Comparison of ENCODE assay signal across 9 mouse cellular contexts in the genomic region with DNA sequence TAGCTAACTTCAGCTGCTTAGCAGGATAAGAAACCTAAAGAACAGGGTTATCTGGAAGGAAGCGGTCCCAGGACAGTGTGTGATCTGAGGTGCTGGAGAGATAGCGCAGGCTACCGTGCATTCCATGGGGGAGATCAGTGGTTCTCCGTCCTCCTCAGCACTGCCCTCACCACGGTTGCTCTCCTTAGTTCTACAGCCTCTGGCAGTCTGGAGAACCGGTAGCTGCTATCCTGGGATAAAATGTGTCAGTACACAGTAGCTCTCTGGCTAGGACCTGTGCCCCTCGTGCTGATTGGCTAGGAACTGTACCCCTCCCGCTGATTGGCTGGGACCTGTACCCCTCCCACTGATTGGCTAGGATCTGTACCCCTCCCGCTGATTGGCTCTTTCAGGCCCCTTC. TPM values are rescaled to one million over a fixed set of nuclear protein-coding genes. Genes with fewer than 3 reads are reported as not detected.
A peak's percentile ranks its signal among the peaks of the same experiment; 100 is the strongest.
DNase-seq lines count a peak whose midpoint lies in the region; ATAC-seq and TF ChIP-seq lines count a peak whose summit lies in the region.
"Had no signal": no experiment of that assay in that cellular context is flagged by ENCODE, and none has a peak within 500 bp of the region (broad histone marks: within the 10 kb centered on the region; RNA-seq: fewer than 3 reads in every experiment).

No protein-coding gene starts in this region.

- no peak for DNase-seq in heart, adult 9 months (ENCODE audit: low spot score in 2 of 2)
- peak; percentile 91 for DNase-seq in MEL (ENCODE audit: low read depth, low spot score)
- peak; percentile 63 for DNase-seq in limb, embryonic 11.5 days (ENCODE audit: low spot score)
- DNase-seq in gastrocnemius, adult 2 months, result no peak
- DNase-seq in layer of hippocampus, postnatal 36 days, result no peak

- WGBS in heart, embryonic 13.5 days, result 4% methylated on average over 9 of the region's 9 CpGs
- WGBS in embryonic facial prominence, embryonic 13.5 days, result 12% methylated on average over 9 of the region's 9 CpGs
- 12% methylated on average over 9 of the region's 9 CpGs for WGBS in limb, embryonic 11.5 days
- WGBS in neural tube, embryonic 15.5 days, result 18% methylated on average over 9 of the region's 9 CpGs

- H3K4me1 ChIP-seq in heart, embryonic 13.5 days, result peaks cover 22% of the 10 kb centered on the region
- peaks cover 5 to 10% of the 10 kb centered on the region in 2 experiments; a peak in 2 of 4 replicates for H3K4me1 ChIP-seq in MEL (ENCODE audit: control insufficient read depth in 1 of 2, insufficient read depth in 2 of 2, low read length in 2 of 2)
- peaks cover 8% of the 10 kb centered on the region; the same call in 1 of the 2 replicates for H3K4me1 ChIP-seq in embryonic facial prominence, embryonic 13.5 days
- H3K4me1 ChIP-seq in limb, embryonic 11.5 days (ENCODE audit: control insufficient read depth, insufficient read depth, low read length), result peaks cover 3% of the 10 kb centered on the region; the same call in 1 of the 2 replicates
- H3K4me1 ChIP-seq in neural tube, embryonic 15.5 days, result peaks cover 14% of the 10 kb centered on the region; the same call in 1 of the 2 replicates

- H3K27ac ChIP-seq in heart, embryonic 13.5 days (replicated peaks), result no peak overlapping the region
- H3K27ac ChIP-seq in MEL (ENCODE audit: control insufficient read depth, low read depth, low read length), result peak overlapping the region; percentile 32; the same call in 1 of the 2 replicates
- H3K27ac ChIP-seq in embryonic facial prominence, embryonic 13.5 days, result no peak overlapping the region
- H3K27ac ChIP-seq in limb, embryonic 11.5 days (replicated peaks; ENCODE audit: low read depth, low read length), result no peak overlapping the region
- no peak overlapping the region for H3K27ac ChIP-seq in neural tube, embryonic 15.5 days (replicated peaks)
- no peak overlapping the region for H3K27ac ChIP-seq in gastrocnemius, adult 2 months

- peak overlapping the region; percentile 57 for H3K4me2 ChIP-seq in heart, embryonic 13.5 days
- H3K4me2 ChIP-seq in embryonic facial prominence, embryonic 13.5 days, result 0 out of 2 replicates have a peak overlapping the region, but pooled peaks have one; percentile 11
- peak overlapping the region; percentile 20; the same call in 1 of the 2 replicates for H3K4me2 ChIP-seq in limb, embryonic 11.5 days (ENCODE audit: low read depth, severe bottlenecking)
- peak overlapping the region; percentile 54 for H3K4me2 ChIP-seq in neural tube, embryonic 15.5 days

- no peaks in the 10 kb centered on the region for H3K27me3 ChIP-seq in heart, embryonic 13.5 days (replicated peaks)
- H3K27me3 ChIP-seq in MEL (ENCODE audit: control insufficient read depth in 1 of 2, insufficient read depth in 2 of 2, low read length in 2 of 2), result no peaks in the 10 kb centered on the region
- H3K27me3 ChIP-seq in embryonic facial prominence, embryonic 13.5 days, result no peaks in the 10 kb centered on the region
- no peaks in the 10 kb centered on the region for H3K27me3 ChIP-seq in limb, embryonic 11.5 days (ENCODE audit: control insufficient read depth, insufficient read depth, low read length)
- H3K27me3 ChIP-seq in neural tube, embryonic 15.5 days (replicated peaks), result no peaks in the 10 kb centered on the region
- H3K27me3 ChIP-seq: CH12.LX had no signal

- H3K4me3 ChIP-seq in heart, embryonic 13.5 days, result peak overlapping the region; percentile 13; the same call in 1 of the 2 replicates
- H3K4me3 ChIP-seq in MEL (ENCODE audit: control insufficient read depth in 1 of 2, insufficient read depth in 1 of 2, low read depth in 2 of 2, low read length in 2 of 2), result peak overlapping the region; percentile 42 to 57
- H3K4me3 ChIP-seq in embryonic facial prominence, embryonic 13.5 days, result no peak overlapping the region
- no peak overlapping the region for H3K4me3 ChIP-seq in limb, embryonic 11.5 days (ENCODE audit: low read depth, low read length)
- H3K4me3 ChIP-seq in neural tube, embryonic 15.5 days (replicated peaks), result peak overlapping the region; percentile 33
- H3K4me3 ChIP-seq in gastrocnemius, adult 2 months, result no peak overlapping the region

- peak; percentile 80 to 88 for TF ChIP-seq EP300 in MEL (IDR thresholded peaks at IDR 0.05; ENCODE audit: low read depth in 1 of 2, low read length in 2 of 2)

- no peaks in the 10 kb centered on the region for H3K79me2 ChIP-seq in MEL (ENCODE audit: control insufficient read depth, insufficient read depth, low read length, poor library complexity)

- no peaks in the 10 kb centered on the region for H3K36me3 ChIP-seq in heart, embryonic 13.5 days
- H3K36me3 ChIP-seq in MEL (ENCODE audit: control insufficient read depth in 1 of 2, insufficient read depth in 2 of 2, low read length in 2 of 2), result peaks cover 0 to 3% of the 10 kb centered on the region in 2 experiments; a peak in 1 of 4 replicates
- no peaks in the 10 kb centered on the region for H3K36me3 ChIP-seq in embryonic facial prominence, embryonic 13.5 days
- H3K36me3 ChIP-seq in limb, embryonic 11.5 days (ENCODE audit: control insufficient read depth, insufficient read depth, low read length), result no peaks in the 10 kb centered on the region
- no peaks in the 10 kb centered on the region for H3K36me3 ChIP-seq in neural tube, embryonic 15.5 days

- no peak overlapping the region; the same call in 1 of the 2 replicates for H3K9ac ChIP-seq in heart, embryonic 13.5 days
- peak overlapping the region; percentile 52 for H3K9ac ChIP-seq in MEL (ENCODE audit: control insufficient read depth, low read depth, low read length, poor library complexity, severe bottlenecking)
- no peak overlapping the region for H3K9ac ChIP-seq in embryonic facial prominence, embryonic 13.5 days
- H3K9ac ChIP-seq in limb, embryonic 11.5 days (ENCODE audit: low read length), result no peak overlapping the region
- no peak overlapping the region for H3K9ac ChIP-seq in neural tube, embryonic 15.5 days (replicated peaks)

- H3K9me3 ChIP-seq in heart, embryonic 13.5 days, result no peaks in the 10 kb centered on the region
- no peaks in the 10 kb centered on the region for H3K9me3 ChIP-seq in MEL (replicated peaks; ENCODE audit: insufficient read depth, low read length)
- no peaks in the 10 kb centered on the region for H3K9me3 ChIP-seq in embryonic facial prominence, embryonic 13.5 days
- H3K9me3 ChIP-seq in limb, embryonic 11.5 days (ENCODE audit: control insufficient read depth, low read length), result no peaks in the 10 kb centered on the region
- H3K9me3 ChIP-seq in neural tube, embryonic 15.5 days (replicated peaks), result no peaks in the 10 kb centered on the region

- TF ChIP-seq RAD21 in MEL (IDR thresholded peaks at IDR 0.05; ENCODE audit: low read depth, low read length), result no peak

- TF ChIP-seq CTCF in MEL (IDR thresholded peaks at IDR 0.05 in 2 of 3, conservative IDR thresholded peaks at IDR 0.05 in 1 of 3; ENCODE audit: control insufficient read depth in 1 of 3, insufficient read depth in 1 of 3, low read depth in 2 of 3, low read length in 3 of 3, poor library complexity in 1 of 3, severe bottlenecking in 1 of 3), result no peak
- no peak for TF ChIP-seq CTCF in gastrocnemius, adult 2 months (IDR thresholded peaks at IDR 0.05)

- peak; percentile 40 for ATAC-seq in heart, embryonic 13.5 days (ENCODE audit: extremely low read depth, insufficient number of reproducible peaks, low FRiP score, low TSS enrichment)
- ATAC-seq in embryonic facial prominence, embryonic 13.5 days (ENCODE audit: insufficient number of reproducible peaks, insufficient read depth, low FRiP score, low TSS enrichment, low read depth), result 0 out of 2 replicates have a peak, but pooled peaks have one; percentile 15
- peak; percentile 86 for ATAC-seq in limb, embryonic 11.5 days (ENCODE audit: insufficient number of reproducible peaks, low FRiP score, low TSS enrichment, low read depth)
- ATAC-seq in neural tube, embryonic 15.5 days (ENCODE audit: low FRiP score), result peak; percentile 86

- intact Hi-C loops in gastrocnemius, adult 2 months (cut with DNase I), result loop anchor here (5.0 kb wide), 1 partner anchor 65 kb away; a partner anchor contains a TSS

- TF ChIP-seq POLR2A in MEL (IDR thresholded peaks at IDR 0.05; ENCODE audit: control insufficient read depth in 1 of 2, insufficient read depth in 1 of 2, low read depth in 1 of 2, low read length in 2 of 2, poor library complexity in 1 of 2), result peak in 1 of 2 experiments; percentile 73; a peak in 2 of 4 replicates

TF ChIP-seq in MEL, 35 proteins besides CTCF, POLR2A, EP300 and RAD21 (continues in another document):
- TF ChIP-seq SIN3A (IDR thresholded peaks at IDR 0.05; ENCODE audit: low read length) (peak; percentile 64), POLR2AphosphoS5 (IDR thresholded peaks at IDR 0.05; ENCODE audit: borderline replicate concordance, low read depth, low read length) (no peak), UBTF (IDR thresholded peaks at IDR 0.05; ENCODE audit: borderline replicate concordance, insufficient read depth, low read depth, low read length) (0 out of 2 replicates have a peak, but pooled peaks have one; percentile 49), RCOR1 (IDR thresholded peaks at IDR 0.05; ENCODE audit: low read depth, low read length) (peak; percentile 7; the same call in 1 of the 2 replicates), TBP (IDR thresholded peaks at IDR 0.05; ENCODE audit: low read depth, low read length) (peak; percentile 66; the same call in 1 of the 2 replicates), USF1 (IDR thresholded peaks at IDR 0.05; ENCODE audit: low read depth, low read length) (no peak), TAL1 (IDR thresholded peaks at IDR 0.05; ENCODE audit: low read length) (peak; percentile 84), ZC3H11A (IDR thresholded peaks at IDR 0.05; ENCODE audit: low read depth, low read length) (no peak), ETS1 (IDR thresholded peaks at IDR 0.05; ENCODE audit: low read depth, low read length) (peak; percentile 33; the same call in 1 of the 2 replicates), TCF12 (IDR thresholded peaks at IDR 0.05; ENCODE audit: low read depth, low read length) (peak; percentile 87), CHD2 (IDR thresholded peaks at IDR 0.05; ENCODE audit: low read length) (peak; percentile 35), ELF1 (IDR thresholded peaks at IDR 0.05; ENCODE audit: low read depth, low read length) (no peak), GATA1 (IDR thresholded peaks at IDR 0.05; ENCODE audit: low read depth, low read length) (peak; percentile 85), MYB (IDR thresholded peaks at IDR 0.05; ENCODE audit: low read depth, low read length) (no peak)

RNA-seq across cellular contexts. Expression of a gene that starts 58.1 kb away (rescaled TPM):
- polyA plus RNA-seq in heart, embryonic 13.5 days (2015; fragmentation: Nextera tagmentation; extraction: Ambion mirVana), result 0.06 TPM in 1 of 2 replicates, not detected in the other
- total RNA-seq in MEL (2012; rRNA removed), result not detected in 2 replicates
- not detected for polyA plus RNA-seq in MEL (2012; ENCODE audit: insufficient read depth in 1 of 2, insufficient read length in 2 of 2, low read depth in 1 of 2, low replicate concordance in 2 of 2, missing spikeins in 1 of 2)
- polyA plus RNA-seq in embryonic facial prominence, embryonic 13.5 days (2015; fragmentation: Nextera tagmentation; extraction: Ambion mirVana), result 0.08 and 0.45 TPM in 2 replicates
- not detected in 2 replicates for polyA plus RNA-seq in limb, embryonic 11.5 days (2014; fragmentation: Nextera tagmentation; extraction: Ambion mirVana)
- 0.70 TPM in 1 of 2 replicates, not detected in the other for polyA plus RNA-seq in neural tube, embryonic 15.5 days (2015; fragmentation: Nextera tagmentation; extraction: Ambion mirVana)
- not detected for total RNA-seq in gastrocnemius, adult 2 months (2021)
- not detected for total RNA-seq in layer of hippocampus, postnatal 36 days (2021)

Comparison
In these comparisons a context has a peak if more than half of its experiments do, and no peak if none do; other contexts are left out.
1. ATAC-seq: peak in every context shown above with its lines; median percentile 86 in limb, embryonic 11.5 days; 86 in neural tube, embryonic 15.5 days; 40 in heart, embryonic 13.5 days; 15 in embryonic facial prominence, embryonic 13.5 days.
2. H3K4me3 ChIP-seq: peak in heart, embryonic 13.5 days (single experiment), MEL (2 of 2) and neural tube, embryonic 15.5 days (single experiment); none in embryonic facial prominence, embryonic 13.5 days (single experiment), limb, embryonic 11.5 days (single experiment) and gastrocnemius, adult 2 months (single experiment).
3. DNase-seq: peak in MEL (single experiment) and limb, embryonic 11.5 days (single experiment); none in heart, adult 9 months (0 of 2), gastrocnemius, adult 2 months (single experiment) and layer of hippocampus, postnatal 36 days (0 of 2).
4. Peak in every context shown above with its lines, with median percentiles within 50 percentile points of each other: H3K4me2 ChIP-seq.